21 mouse cellular contexts compared by ENCODE assay signal in the genomic region with DNA sequence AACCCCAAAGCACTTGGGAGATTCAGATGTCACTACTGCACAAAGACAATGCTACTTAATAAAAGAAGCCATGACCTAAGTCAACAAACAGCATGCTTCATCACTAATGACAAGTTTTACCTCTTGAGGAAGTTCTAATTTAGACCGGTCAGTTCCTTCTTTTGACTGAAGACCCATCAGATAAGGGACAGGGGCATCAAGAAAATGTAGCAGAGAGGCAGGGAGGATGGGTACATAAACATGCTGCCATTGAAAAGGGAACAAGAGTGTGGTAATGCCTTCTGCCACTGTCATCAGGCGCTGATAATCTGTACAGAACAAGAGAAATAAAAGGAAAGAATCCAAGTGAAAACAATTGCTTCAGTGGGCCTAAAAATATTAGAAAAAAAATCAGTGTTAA. TPM values are rescaled to one million over a fixed set of nuclear protein-coding genes. Genes with fewer than 3 reads are reported as not detected.
A peak's percentile ranks its signal among the peaks of the same experiment; 100 is the strongest.
DNase-seq lines count a peak whose midpoint lies in the region; ATAC-seq lines count a peak whose summit lies in the region.
"Had no signal": no experiment of that assay in that cellular context is flagged by ENCODE, and none has a peak within 500 bp of the region (broad histone marks: within the 10 kb centered on the region; RNA-seq: fewer than 3 reads in every experiment).

No protein-coding gene starts in this region.

- ATAC-seq in megakaryocyte, adult 5-6 weeks (ENCODE audit: poor library complexity, severe bottlenecking) = peak; percentile 60
- ATAC-seq: forebrain, embryonic 14.5 days; forebrain, embryonic 16.5 days had no signal

- H3K9me3 ChIP-seq in heart, embryonic 10.5 days = no peaks in the 10 kb centered on the region
- H3K9me3 ChIP-seq: embryonic facial prominence, embryonic 13.5 days; embryonic facial prominence, embryonic 15.5 days; forebrain, embryonic 10.5 days; forebrain, embryonic 12.5 days had no signal

- H3K27me3 ChIP-seq in heart, embryonic 10.5 days (ENCODE audit: insufficient read depth, poor library complexity, severe bottlenecking) = no peaks in the 10 kb centered on the region
- H3K27me3 ChIP-seq: embryonic facial prominence, embryonic 13.5 days; embryonic facial prominence, embryonic 15.5 days; forebrain, embryonic 12.5 days had no signal

- H3K36me3 ChIP-seq in heart, embryonic 10.5 days = no peaks in the 10 kb centered on the region
- H3K36me3 ChIP-seq: embryonic facial prominence, embryonic 13.5 days; embryonic facial prominence, embryonic 15.5 days had no signal

- no peak overlapping the region for H3K27ac ChIP-seq in heart, embryonic 10.5 days
- H3K27ac ChIP-seq: embryonic facial prominence, embryonic 13.5 days; embryonic facial prominence, embryonic 15.5 days; forebrain, embryonic 10.5 days; forebrain, embryonic 12.5 days had no signal

- WGBS in heart, embryonic 10.5 days = 80% methylated on average over 2 of the region's 2 CpGs

- H3K4me3 ChIP-seq in heart, embryonic 10.5 days = no peak overlapping the region
- H3K4me3 ChIP-seq: embryonic facial prominence, embryonic 13.5 days; embryonic facial prominence, embryonic 15.5 days; erythroblast, embryonic 14.5 days; forebrain, embryonic 10.5 days; forebrain, embryonic 12.5 days had no signal

- H3K4me1 ChIP-seq in heart, embryonic 10.5 days = no peaks in the 10 kb centered on the region
- H3K4me1 ChIP-seq: embryonic facial prominence, embryonic 13.5 days; embryonic facial prominence, embryonic 15.5 days; forebrain, embryonic 10.5 days had no signal

- DNase-seq in 416B (ENCODE audit: low read depth) (peak; percentile 54), MEL-GATA-1-ER (ENCODE audit: extremely low read depth, low read depth) (peak; percentile 6)
- DNase-seq in left cerebral cortex, adult 8-10 months (ENCODE audit: low spot score in 2 of 2) = no peak
- no peak for DNase-seq in heart, embryonic 10.5 days (ENCODE audit: low spot score)
- DNase-seq: adrenal gland, adult 2 months; adrenal gland, postnatal 10 days; adrenal gland, postnatal 25 days; cerebellum, adult 11 months; cerebellum, adult 18-20 months; cerebellum, adult 8-10 months; cerebellum, adult 9-11 months; cerebellum, postnatal 14 days; cerebellum, postnatal 36 days had no signal

RNA-seq across cellular contexts. Expression of a gene that starts 46.7 kb away (rescaled TPM):
- total RNA-seq in megakaryocyte, adult 5-6 weeks (2015) = 0.80 and 0.83 TPM in 2 replicates
- total RNA-seq in megakaryocyte, adult 5-6 weeks (2017) = 0.41 and 0.51 TPM in 2 replicates
- total RNA-seq in left cerebral cortex, adult 8-10 months (2022) = 10 to 100 TPM; 55.4 to 72.0 (median 63.4) TPM
- polyA plus RNA-seq in heart, embryonic 10.5 days (2016; fragmentation: Nextera tagmentation; extraction: Ambion mirVana) = 7.3 and 10.2 TPM in 2 replicates

Comparison
In these comparisons a context has a peak if more than half of its experiments do, and no peak if none do; other contexts are left out.
1. DNase-seq: peak in 416B (single experiment) and MEL-GATA-1-ER (single experiment); none in left cerebral cortex, adult 8-10 months (0 of 2) and heart, embryonic 10.5 days (single experiment).
2. RNA of a gene that starts 46.7 kb away (total RNA-seq): 55.4 to 72.0 TPM in left cerebral cortex, adult 8-10 months; 0.41 to 0.83 TPM in megakaryocyte, adult 5-6 weeks; every median in the first group is over 10 times any median in the second.